Mouse (Mus musculus): Measurements from ENCODE around the gene Coasy.

Coasy gene

GRCm38 (mm10) chr11:101062971-101063675 is 19.2 kb upstream of the Coasy start:
- no peak for DNase-seq

- peak; percentile 95 for DNase-seq
These were observed 18.6 kb upstream of the Coasy start for GRCm38 (mm10) chr11:101063676-101064327.

- no peak for DNase-seq
These were observed 17.9 kb upstream of the Coasy start for GRCm38 (mm10) chr11:101064462-101064861.

GRCm38 (mm10) chr11:101065002-101065401 is 17.4 kb upstream of the Coasy start:
- no peak for DNase-seq

GRCm38 (mm10) chr11:101066549-101067412 is 15.6 kb upstream of the Coasy start:
- peak; percentile 89 for DNase-seq

- DNase-seq = peak; percentile 94
These were observed 12.8 kb upstream of the Coasy start, which contains the start of gene Naglu for GRCm38 (mm10) chr11:101069391-101070188. Naglu (plus strand) TSS chr11:101070012.

- no peak for DNase-seq
These were observed 12.2 kb upstream of the Coasy start for GRCm38 (mm10) chr11:101070189-101070527.

GRCm38 (mm10) chr11:101070987-101071386 is 11.4 kb upstream of the Coasy start:
- DNase-seq = no peak

GRCm38 (mm10) chr11:101071810-101072428 is 10.4 kb upstream of the Coasy start:
- no peak for DNase-seq

GRCm38 (mm10) chr11:101078121-101078520 is 4.2 kb upstream of the Coasy start, which contains the start of gene Hsd17b1:
Hsd17b1 (plus strand) TSS chr11:101078411.
- DNase-seq = no peak

GRCm38 (mm10) chr11:101079746-101080145 is 2.6 kb upstream of the Coasy start:
- DNase-seq = no peak

- DNase-seq = no peak
These were observed 1.9 kb upstream of the Coasy start for GRCm38 (mm10) chr11:101080421-101080820.

- no peak for DNase-seq
These were observed 706 bp upstream of the Coasy start for GRCm38 (mm10) chr11:101081659-101082058.

- DNase-seq = no peak
These were observed 825 bp downstream of the Coasy start for GRCm38 (mm10) chr11:101083083-101083697.

- no peak for DNase-seq
These were observed 1.9 kb downstream of the Coasy start for GRCm38 (mm10) chr11:101084246-101084645.

GRCm38 (mm10) chr11:101084811-101085210 is 2.4 kb downstream of the Coasy start:
- no peak for DNase-seq

GRCm38 (mm10) chr11:101085617-101086322 is 3.4 kb downstream of the Coasy start:
- no peak for DNase-seq

- DNase-seq = no peak
These were observed 3.9 kb downstream of the Coasy start for GRCm38 (mm10) chr11:101086323-101086674.

GRCm38 (mm10) chr11:101086756-101087681 is 4.7 kb downstream of the Coasy start, which contains the start of gene Mlx:
Mlx (plus strand) TSS chr11:101087277.
- peak; percentile 90 for DNase-seq

GRCm38 (mm10) chr11:101087682-101088055 is 5.3 kb downstream of the Coasy start:
- DNase-seq = no peak
